ENCODE assay signal across 8 mouse cellular contexts in the genomic region with DNA sequence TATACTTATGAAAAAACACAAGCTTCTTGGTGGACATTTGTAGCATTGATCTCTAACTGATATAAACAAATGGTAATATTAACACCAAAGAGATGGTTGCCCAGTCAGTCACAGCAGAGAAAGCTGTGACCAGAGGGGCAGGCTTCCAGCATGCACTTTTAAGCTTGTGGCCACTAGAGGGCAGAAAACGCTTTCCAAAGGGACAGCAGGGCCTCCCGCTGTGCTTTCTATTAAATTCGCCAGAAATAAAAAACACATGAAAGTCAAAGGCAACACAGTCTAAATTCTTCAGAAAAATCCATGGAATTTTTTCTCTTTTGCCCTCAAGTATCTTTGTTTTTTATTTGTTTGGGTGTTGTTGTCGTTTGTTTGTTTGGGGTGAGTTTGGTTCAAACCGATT. TPM values are rescaled to one million over a fixed set of nuclear protein-coding genes. Genes with fewer than 3 reads are reported as not detected.
DNase-seq lines count a peak whose midpoint lies in the region; ATAC-seq and TF ChIP-seq lines count a peak whose summit lies in the region.

No protein-coding gene starts in this region.

- H3K36me3 ChIP-seq in ES-E14 (ENCODE audit: control insufficient read depth, insufficient read depth, low read length, poor library complexity, severe bottlenecking), result no peaks in the 10 kb centered on the region
- no peaks in the 10 kb centered on the region for H3K36me3 ChIP-seq in forebrain, embryonic 14.5 days (ENCODE audit: control insufficient read depth, insufficient read depth, low read length)
- H3K36me3 ChIP-seq in lung, embryonic 14.5 days (ENCODE audit: insufficient read depth), result 0 out of 2 replicates have a peak, but pooled peaks cover 4% of the 10 kb centered on the region

- peak; percentile 80 for ATAC-seq in forebrain, embryonic 14.5 days
- ATAC-seq in hematopoietic stem cell, adult 5-6 weeks (replicated peaks in 1 of 2; ENCODE audit: insufficient read depth in 1 of 2, low FRiP score in 2 of 2, low TSS enrichment in 1 of 2, low read depth in 1 of 2, poor library complexity in 2 of 2, severe bottlenecking in 2 of 2), result peak; percentile 76 to 87
- ATAC-seq in lung, embryonic 14.5 days (ENCODE audit: insufficient read depth), result peak; percentile 87; the same call in 1 of the 2 replicates

- H3K27ac ChIP-seq in ES-E14 (ENCODE audit: insufficient read depth, low read depth, low read length, poor library complexity, severe bottlenecking), result no peak overlapping the region
- H3K27ac ChIP-seq in forebrain, embryonic 14.5 days (ENCODE audit: low read depth, low read length), result no peak overlapping the region
- H3K27ac ChIP-seq in layer of hippocampus, adult 2 months, result no peak overlapping the region
- H3K27ac ChIP-seq in lung, embryonic 14.5 days (ENCODE audit: low read depth), result no peak overlapping the region

- in situ Hi-C loops in ES-E14 (cut with MboI; ENCODE audit: low sequenced_read_pairs in 2 of 2, unreplicated experiment in 2 of 2), result no loop called here

- peak; percentile 92 for TF ChIP-seq CTCF in layer of hippocampus, adult 2 months (conservative IDR thresholded peaks at IDR 0.05)
- TF ChIP-seq CTCF in lung, embryonic 14.5 days (IDR thresholded peaks at IDR 0.05; ENCODE audit: low read depth), result peak; percentile 93

- peak; percentile 67 for DNase-seq in ES-E14 (ENCODE audit: low read depth, low spot score)
- DNase-seq in c-Kit-positive CD71-positive TER-119-positive erythroid progenitor cells, embryonic 14.5 days (ENCODE audit: low spot score), result peak; percentile 48
- DNase-seq in forebrain, embryonic 14.5 days (ENCODE audit: low spot score), result peak; percentile 96
- peak; percentile 70 to 81 for DNase-seq in layer of hippocampus, adult 2 months (ENCODE audit: low spot score in 2 of 2)
- peak; percentile 96 for DNase-seq in lung, embryonic 14.5 days
- peak; percentile 54 for DNase-seq in ovary, postnatal 36 days (ENCODE audit: low spot score)
- DNase-seq in thymus, postnatal 25 days, result peak; percentile 61

- H3K4me3 ChIP-seq in ES-E14 (ENCODE audit: insufficient read depth in 1 of 2, low read depth in 1 of 2, low read length in 2 of 2, poor library complexity in 1 of 2, severe bottlenecking in 1 of 2), result no peak overlapping the region
- peak overlapping the region; percentile 13; the same call in 1 of the 2 replicates for H3K4me3 ChIP-seq in forebrain, embryonic 14.5 days (ENCODE audit: low read depth, low read length)
- H3K4me3 ChIP-seq in layer of hippocampus, adult 2 months, result no peak overlapping the region; the same call in 1 of the 2 replicates
- H3K4me3 ChIP-seq in lung, embryonic 14.5 days (ENCODE audit: low read depth, low read length), result peak overlapping the region; percentile 14; the same call in 1 of the 2 replicates

- WGBS in forebrain, embryonic 14.5 days, result 8% methylated on average over 5 of the region's 5 CpGs
- 10% methylated on average over 5 of the region's 5 CpGs for WGBS in lung, embryonic 14.5 days

- H3K9me3 ChIP-seq in ES-E14 (ENCODE audit: control insufficient read depth, insufficient read depth, low read depth, low read length), result no peaks in the 10 kb centered on the region
- H3K9me3 ChIP-seq in forebrain, embryonic 14.5 days (replicated peaks; ENCODE audit: control insufficient read depth, low read length), result no peaks in the 10 kb centered on the region
- H3K9me3 ChIP-seq in lung, embryonic 14.5 days (ENCODE audit: low read depth, low read length), result no peaks in the 10 kb centered on the region

- H3K9ac ChIP-seq in ES-E14 (ENCODE audit: insufficient read depth, low read depth, low read length, poor library complexity, severe bottlenecking), result no peak overlapping the region
- no peak overlapping the region for H3K9ac ChIP-seq in forebrain, embryonic 14.5 days (ENCODE audit: low read length)
- H3K9ac ChIP-seq in lung, embryonic 14.5 days, result no peak overlapping the region

- H3K27me3 ChIP-seq in forebrain, embryonic 14.5 days (replicated peaks; ENCODE audit: control insufficient read depth, insufficient read depth, low read length), result no peaks in the 10 kb centered on the region
- no peaks in the 10 kb centered on the region for H3K27me3 ChIP-seq in lung, embryonic 14.5 days (ENCODE audit: insufficient read depth, low read length)

- peaks cover 0 to 3% of the 10 kb centered on the region in 2 experiments; a peak in 1 of 4 replicates for H3K4me1 ChIP-seq in ES-E14 (ENCODE audit: control insufficient read depth in 2 of 2, insufficient read depth in 2 of 2, low read length in 2 of 2, poor library complexity in 1 of 2)
- peaks cover 3% of the 10 kb centered on the region; the same call in 1 of the 2 replicates for H3K4me1 ChIP-seq in forebrain, embryonic 14.5 days (ENCODE audit: control insufficient read depth, insufficient read depth, low read length)
- H3K4me1 ChIP-seq in lung, embryonic 14.5 days (ENCODE audit: insufficient read depth), result no peaks in the 10 kb centered on the region

- H3K4me2 ChIP-seq in forebrain, embryonic 14.5 days (ENCODE audit: low read length), result peak overlapping the region; percentile 43
- H3K4me2 ChIP-seq in lung, embryonic 14.5 days, result peak overlapping the region; percentile 52

TF ChIP-seq in ES-E14, 5 proteins besides CTCF, POLR2A, EP300 and RAD21:
- TF ChIP-seq ZC3H11A (IDR thresholded peaks at IDR 0.05; ENCODE audit: borderline replicate concordance, low read depth, low read length) (peak; percentile 84), ZNF384 (IDR thresholded peaks at IDR 0.05; ENCODE audit: low read depth, low read length) (no peak), MAFK (IDR thresholded peaks at IDR 0.05; ENCODE audit: insufficient read depth, low read depth, low read length) (no peak), CHD2 (IDR thresholded peaks at IDR 0.05; ENCODE audit: low read depth, low read length) (no peak), HCFC1 (IDR thresholded peaks at IDR 0.05; ENCODE audit: borderline replicate concordance, insufficient read depth, low read length) (no peak)

RNA-seq across cellular contexts. Expression of a gene that starts 55.1 kb away (rescaled TPM):
- total RNA-seq in ES-E14 (2012; rRNA removed), result 0.16 and 0.62 TPM in 2 replicates
- 1.5 and 2.5 TPM in 2 replicates for polyA plus RNA-seq in forebrain, embryonic 14.5 days (2014; fragmentation: Nextera tagmentation; extraction: Ambion mirVana)
- total RNA-seq in hematopoietic stem cell, adult 5-6 weeks (2017), result 0.06 TPM in 1 of 2 replicates, not detected in the other
- total RNA-seq in layer of hippocampus, adult 2 months (2021), result 10 to 100 TPM; 15.0 to 19.7 TPM
- 12.5 and 14.2 TPM in 2 replicates for polyA plus RNA-seq in lung, embryonic 14.5 days (2014; fragmentation: Nextera tagmentation; extraction: Ambion mirVana)

Comparison
In these comparisons a context has a peak if more than half of its experiments do, and no peak if none do; other contexts are left out.
1. H3K4me3 ChIP-seq: peak in forebrain, embryonic 14.5 days (single experiment) and lung, embryonic 14.5 days (single experiment); none in ES-E14 (0 of 2) and layer of hippocampus, adult 2 months (single experiment).
2. Peak in every context shown above with its lines, with median percentiles within 50 percentile points of each other: DNase-seq and ATAC-seq.